8 mouse cellular contexts compared by ENCODE assay signal in genomic region chr11:69695361-69696181, GRCm38 (mm10). TPM values are rescaled to one million over a fixed set of nuclear protein-coding genes. Genes with fewer than 3 reads are reported as not detected.
DNase-seq lines count a peak whose midpoint lies in the region; ATAC-seq and TF ChIP-seq lines count a peak whose summit lies in the region.

TSS of gene Tnfsf12 (minus strand) at chr11:69695849.
TSS of gene Tnfsfm13 (minus strand) at chr11:69696098.

- H3K27me3 ChIP-seq in thymus, adult 2 months (ENCODE audit: control insufficient read depth, insufficient read depth, low read length) = peaks cover 3% of the 10 kb centered on the region; the same call in 1 of the 2 replicates
- no peaks in the 10 kb centered on the region for H3K27me3 ChIP-seq in intestine, postnatal 0 days (replicated peaks; ENCODE audit: control insufficient read depth, insufficient read depth, low read length)
- H3K27me3 ChIP-seq in liver, embryonic 16.5 days (ENCODE audit: control insufficient read depth, insufficient read depth, low read depth, low read length) = no peaks in the 10 kb centered on the region; the same call in 1 of the 2 replicates
- no peaks in the 10 kb centered on the region for H3K27me3 ChIP-seq in myocyte (ENCODE audit: control insufficient read depth, insufficient read depth, insufficient read length)

- no peak within 1 kb of the TSS for H3K27ac ChIP-seq in thymus, adult 2 months (ENCODE audit: control insufficient read depth, insufficient read depth, low read length)
- H3K27ac ChIP-seq in intestine, postnatal 0 days (ENCODE audit: low read depth, low read length) = peak within 1 kb of the TSS; percentile 83
- peak within 1 kb of the TSS; percentile 54 for H3K27ac ChIP-seq in liver, embryonic 16.5 days (ENCODE audit: low read length)

- TF ChIP-seq POLR2A in thymus, adult 2 months (IDR thresholded peaks at IDR 0.05; ENCODE audit: control insufficient read depth, extremely low read depth, insufficient read depth, low read length, poor library complexity) = no peak
- TF ChIP-seq POLR2A in myocyte (IDR thresholded peaks at IDR 0.05; ENCODE audit: insufficient read length, low read depth) = peak; percentile 42

- no peaks in the 10 kb centered on the region for H3K79me2 ChIP-seq in myocyte (ENCODE audit: control insufficient read depth, insufficient read depth)

- no peaks in the 10 kb centered on the region for H3K4me1 ChIP-seq in thymus, adult 2 months (replicated peaks; ENCODE audit: control insufficient read depth, insufficient read depth, low read length)
- H3K4me1 ChIP-seq in intestine, postnatal 0 days (replicated peaks; ENCODE audit: control insufficient read depth, insufficient read depth, low read length) = 0 out of 2 replicates have a peak, but pooled peaks cover 7% of the 10 kb centered on the region
- H3K4me1 ChIP-seq in liver, embryonic 16.5 days (ENCODE audit: control insufficient read depth, low read depth, low read length) = peaks cover 8% of the 10 kb centered on the region

- DNase-seq in thymus, adult 2 months = no peak
- DNase-seq in thymus, postnatal 10 days (ENCODE audit: low spot score in 2 of 2) = no peak
- DNase-seq in embryo, embryonic 10.5 days (ENCODE audit: low spot score) = peak; percentile 66
- DNase-seq in heart, adult 18-20 months = peak; percentile 89 to 92
- peak; percentile 59 for DNase-seq in testis, postnatal 14 days (ENCODE audit: low spot score)

- no peak for TF ChIP-seq CTCF in thymus, adult 2 months (IDR thresholded peaks at IDR 0.05; ENCODE audit: borderline replicate concordance, control insufficient read depth, extremely low read depth, insufficient read depth, low read length, poor library complexity)
- peak; percentile 45 for TF ChIP-seq CTCF in intestine, postnatal 0 days (IDR thresholded peaks at IDR 0.05; ENCODE audit: low read depth)

- H3ac ChIP-seq in myocyte (ENCODE audit: control insufficient read depth, insufficient read length) = peak within 1 kb of the TSS; percentile 11

- ATAC-seq in intestine, postnatal 0 days = no peak
- peak; percentile 41; the same call in 1 of the 2 replicates for ATAC-seq in liver, embryonic 16.5 days (ENCODE audit: low read depth)

- peak within 1 kb of the TSS; percentile 74 for H3K4me2 ChIP-seq in intestine, postnatal 0 days (replicated peaks; ENCODE audit: low read depth)
- H3K4me2 ChIP-seq in liver, embryonic 16.5 days (ENCODE audit: low read depth, low read length) = peak within 1 kb of the TSS; percentile 60
- H3K4me2 ChIP-seq in myocyte (ENCODE audit: low read depth) = peak within 1 kb of the TSS; percentile 67

- H3K4me3 ChIP-seq in thymus, adult 2 months (ENCODE audit: control insufficient read depth, insufficient read depth, low read length) = peak within 1 kb of the TSS; percentile 34
- H3K4me3 ChIP-seq in intestine, postnatal 0 days (ENCODE audit: low read depth, low read length) = peak within 1 kb of the TSS; percentile 50
- H3K4me3 ChIP-seq in liver, embryonic 16.5 days (ENCODE audit: low read depth, low read length) = peak within 1 kb of the TSS; percentile 57
- H3K4me3 ChIP-seq in myocyte = peak within 1 kb of the TSS; percentile 11

- peak within 1 kb of the TSS; percentile 65 for H3K9ac ChIP-seq in intestine, postnatal 0 days (ENCODE audit: low read depth, low read length)
- peak within 1 kb of the TSS; percentile 57 for H3K9ac ChIP-seq in liver, embryonic 16.5 days (ENCODE audit: low read depth, low read length)

- 22% methylated on average over 40 of the region's 41 CpGs for WGBS in thymus, adult 2 months
- 10% methylated on average over 40 of the region's 41 CpGs for WGBS in intestine, postnatal 0 days
- 8% methylated on average over 40 of the region's 41 CpGs for WGBS in liver, embryonic 16.5 days (ENCODE audit: insufficient replicate concordance)

- H3K36me3 ChIP-seq in thymus, adult 2 months (ENCODE audit: control insufficient read depth, insufficient read depth, low read length) = no peaks in the 10 kb centered on the region
- no peaks in the 10 kb centered on the region for H3K36me3 ChIP-seq in intestine, postnatal 0 days (ENCODE audit: control insufficient read depth, insufficient read depth)
- H3K36me3 ChIP-seq in liver, embryonic 16.5 days (ENCODE audit: control insufficient read depth, insufficient read depth) = no peaks in the 10 kb centered on the region
- no peaks in the 10 kb centered on the region for H3K36me3 ChIP-seq in myocyte (ENCODE audit: control insufficient read depth, insufficient read depth)

- no peaks in the 10 kb centered on the region for H3K9me3 ChIP-seq in intestine, postnatal 0 days (ENCODE audit: control insufficient read depth)
- H3K9me3 ChIP-seq in liver, embryonic 16.5 days (replicated peaks; ENCODE audit: control insufficient read depth, low read length) = no peaks in the 10 kb centered on the region

TF ChIP-seq in myocyte, 11 proteins besides CTCF, POLR2A, EP300 and RAD21:
- TF ChIP-seq POLR2AphosphoS2 (IDR thresholded peaks at IDR 0.05; ENCODE audit: insufficient read length, low read depth) = no peak
- no peak for TF ChIP-seq USF1 (IDR thresholded peaks at IDR 0.05; ENCODE audit: low read depth)
- no peak for TF ChIP-seq CEBPB (IDR thresholded peaks at IDR 0.05; ENCODE audit: insufficient read depth, poor library complexity, severe bottlenecking)
- no peak for TF ChIP-seq TCF12 (IDR thresholded peaks at IDR 0.05; ENCODE audit: insufficient read depth, poor library complexity, severe bottlenecking)
- no peak for TF ChIP-seq REST (IDR thresholded peaks at IDR 0.05; ENCODE audit: insufficient read depth, insufficient read length)
- no peak for TF ChIP-seq TCF3 (IDR thresholded peaks at IDR 0.05; ENCODE audit: insufficient read length, low read depth)
- TF ChIP-seq MYOG (IDR thresholded peaks at IDR 0.05; ENCODE audit: control insufficient read depth in 1 of 3, insufficient read depth in 1 of 3, insufficient read length in 2 of 3, low read depth in 2 of 3) = no peak

RNA-seq across cellular contexts. Expression of gene Tnfsf12, which starts in this region (rescaled TPM):
- 12.2 and 16.3 TPM in 2 replicates for polyA plus RNA-seq in thymus, adult 2 months (2012; rRNA removed)
- 10 to 100 TPM; 16.9 to 17.1 TPM for total RNA-seq in heart, adult 18-20 months (2021)
- 6.6 and 7.2 TPM in 2 replicates for polyA plus RNA-seq in intestine, postnatal 0 days (2015; fragmentation: Nextera tagmentation; extraction: Ambion mirVana)
- polyA plus RNA-seq in liver, embryonic 16.5 days (2015; fragmentation: Nextera tagmentation; extraction: Ambion mirVana) = 2.5 and 2.8 TPM in 2 replicates
- polyA plus RNA-seq in myocyte (2012; fragmentation: generic; extraction: Trizol) = 5.5 TPM

RNA-seq across cellular contexts. Expression of gene Tnfsfm13, which starts in this region (rescaled TPM):
- polyA plus RNA-seq in thymus, adult 2 months (2012; rRNA removed) = 2.7 and 3.4 TPM in 2 replicates
- 1 to 10 TPM; 2.5 to 4.1 TPM for total RNA-seq in heart, adult 18-20 months (2021)
- polyA plus RNA-seq in intestine, postnatal 0 days (2015; fragmentation: Nextera tagmentation; extraction: Ambion mirVana) = 4.1 and 4.8 TPM in 2 replicates
- polyA plus RNA-seq in liver, embryonic 16.5 days (2015; fragmentation: Nextera tagmentation; extraction: Ambion mirVana) = 0.95 and 1.1 TPM in 2 replicates
- polyA plus RNA-seq in myocyte (2012; fragmentation: generic; extraction: Trizol) = 1.6 TPM

Comparison
In these comparisons a context has a peak if more than half of its experiments do, and no peak if none do; other contexts are left out.
1. DNase-seq: peak in embryo, embryonic 10.5 days (single experiment), heart, adult 18-20 months (2 of 2) and testis, postnatal 14 days (single experiment); none in thymus, adult 2 months (single experiment) and thymus, postnatal 10 days (0 of 2).
2. Peak in every context shown above with its lines, with median percentiles within 50 percentile points of each other: H3K4me3 ChIP-seq and H3K4me2 ChIP-seq.